Mouse (Mus musculus) intestine, postnatal 0 days (tissue): ENCODE results near the gene Prr5. TPM values are rescaled to one million over a fixed set of nuclear protein-coding genes. Genes with fewer than 3 reads are reported as not detected.

Experiments used
- ATAC-seq: fragments of 200-750 bp; cut with Nextera tagmentation; 2 replicates; pipeline ENCODE4 v1.8.0; 2017; ENCODE audit warnings: mild to moderate bottlenecking, moderate TSS enrichment, moderate library complexity
- H3K27ac ChIP-seq: fragments of 300-500 bp; sonication (generic); 2 replicates; pipeline ENCODE4 v1.5.1; 2014; ENCODE audit warnings: mild to moderate bottlenecking, low read depth, low read length, moderate library complexity
- H3K27me3 ChIP-seq: fragments of 300-500 bp; sonication (generic); replicated peaks from 2 replicates; pipeline ENCODE4 v1.6.1; 2014; ENCODE audit warnings: low read length, mixed read lengths; ENCODE audit not compliant: control insufficient read depth, insufficient read depth
- H3K36me3 ChIP-seq: fragments of 300-500 bp; sonication (generic); 2 replicates; pipeline ENCODE4 v1.6.1; 2014; ENCODE audit warnings: mild to moderate bottlenecking, moderate library complexity; ENCODE audit not compliant: control insufficient read depth, insufficient read depth
- H3K4me1 ChIP-seq: fragments of 300-500 bp; sonication (generic); replicated peaks from 2 replicates; pipeline ENCODE4 v1.6.1; 2014; ENCODE audit warnings: antibody characterized with exemption, low read length, mixed read lengths; ENCODE audit not compliant: control insufficient read depth, insufficient read depth
- H3K4me2 ChIP-seq: fragments of 300-500 bp; sonication (generic); replicated peaks from 2 replicates; pipeline ENCODE4 v1.6.1; 2014; ENCODE audit warnings: low read depth, mild to moderate bottlenecking, moderate library complexity
- H3K4me3 ChIP-seq: fragments of 300-500 bp; sonication (generic); 2 replicates; pipeline ENCODE4 v1.5.1; 2014; ENCODE audit warnings: low read depth, low read length
- H3K9ac ChIP-seq: fragments of 300-500 bp; sonication (generic); 2 replicates; pipeline ENCODE4 v1.6.1; 2014; ENCODE audit warnings: mild to moderate bottlenecking, low read depth, low read length
- H3K9me3 ChIP-seq: fragments of 300-500 bp; sonication (generic); 2 replicates; pipeline ENCODE4 v1.6.1; 2016; ENCODE audit warnings: mixed run types; ENCODE audit not compliant: control insufficient read depth
- CTCF ChIP-seq: sonication (generic); IDR thresholded peaks from 2 replicates; pipeline ENCODE4 v1.5.1; 2016; ENCODE audit warnings: low read depth, mild to moderate bottlenecking, control low read depth, antibody characterized with exemption, moderate library complexity
- WGBS: fragments of 180-500 bp; shearing (Covaris S2); extraction: QIAGEN DNeasy Blood & Tissue Kit; methylation state at CpG from one replicate; pipeline ENCODE4 v1.1.7; 2014; 5-methylcytosine and 5-hydroxymethylcytosine counted together
- polyA plus RNA-seq: library from polyadenylated mRNA; unstranded; fragments of >200 nt; fragmentation: Nextera tagmentation; extraction: Ambion mirVana; gene quantifications from 2 replicates; pipeline ENCODE4 v1.2.1, GENCODE M21; 2015

Gene Prr5
- polyA plus RNA-seq, result 68.5 and 83.0 TPM in 2 replicates

DNA sequence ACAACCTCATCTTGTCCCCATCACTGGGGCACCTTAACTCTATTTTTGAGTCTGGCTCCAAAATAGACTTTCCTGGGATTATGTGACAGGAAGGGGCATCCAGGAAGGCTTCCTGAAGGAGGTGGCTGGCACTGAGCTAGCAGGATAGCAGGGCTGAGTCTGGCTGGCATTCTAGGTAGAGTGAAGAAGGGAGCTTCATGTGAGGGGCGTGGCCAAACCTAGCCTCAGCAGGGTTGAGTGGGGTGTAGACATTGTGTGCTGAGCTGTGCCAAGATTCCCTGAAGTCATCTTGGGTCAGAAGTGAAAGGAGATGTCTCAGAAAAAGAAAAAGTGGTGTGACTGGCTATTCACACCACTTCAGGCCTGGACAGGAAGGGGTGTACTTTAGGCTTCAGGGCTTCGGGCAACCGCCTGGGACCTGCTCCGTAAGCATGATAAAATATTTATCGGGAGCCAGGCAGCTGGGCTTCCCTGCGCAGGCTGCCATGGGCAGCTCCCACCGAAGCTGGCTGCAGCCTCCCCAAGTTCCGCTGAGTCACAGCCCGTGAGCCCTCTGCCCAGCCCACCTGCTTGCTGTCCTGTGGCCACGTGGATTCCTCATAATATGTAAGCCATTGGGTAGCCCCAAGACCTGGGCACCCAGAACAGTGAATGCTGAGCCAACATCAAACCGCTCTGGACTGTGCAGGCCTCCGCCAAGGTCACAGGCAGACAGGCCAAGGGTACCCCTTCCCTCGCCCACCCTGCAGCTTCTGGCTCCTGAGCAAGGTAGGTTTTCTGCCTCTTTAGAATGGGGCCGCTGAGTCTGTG, at the start of gene Prr5:
Gene Prr5, plus strand, starts transcription at position 683 of the 810 bp plus-strand sequence.
- Histone ChIP-seq H3K4me1 (peaks cover 8% of the 10 kb centered on the region), H3K4me3 (no peak within 1 kb of the TSS), H3K9ac (no peak within 1 kb of the TSS), H3K4me2 (no peak within 1 kb of the TSS), H3K36me3 (no peaks in the 10 kb centered on the region; the same call in 1 of the 2 replicates), H3K27ac (no peak within 1 kb of the TSS), H3K27me3 (no peaks in the 10 kb centered on the region), H3K9me3 (no peaks in the 10 kb centered on the region)
- no peak for TF ChIP-seq CTCF
- ATAC-seq, result no peak
- 62% methylated on average over 14 of the region's 14 CpGs for WGBS

GRCm38 (mm10) chr15:84620028-84620427, 49.4 kb upstream of the Prr5 start:
- TF ChIP-seq CTCF, result no peak
- no peaks in the 10 kb centered on the region for H3K9me3 ChIP-seq
- H3K4me3 ChIP-seq, result no peak overlapping the region
- no peak for ATAC-seq
- WGBS, result 80% methylated on average over 3 of the region's 3 CpGs
- H3K27me3 ChIP-seq, result 0 out of 2 replicates have a peak, but pooled peaks cover 4% of the 10 kb centered on the region
- H3K4me2 ChIP-seq, result no peak overlapping the region
- peaks cover 2% of the 10 kb centered on the region; the same call in 1 of the 2 replicates for H3K4me1 ChIP-seq
- no peak overlapping the region for H3K27ac ChIP-seq
- H3K9ac ChIP-seq, result no peak overlapping the region
- H3K36me3 ChIP-seq, result no peaks in the 10 kb centered on the region

- H3K9ac ChIP-seq, result no peak overlapping the region
- no peak overlapping the region for H3K4me3 ChIP-seq
- peak; percentile 87 for ATAC-seq
- WGBS, result 28% methylated on average over 14 of the region's 14 CpGs
- peaks cover 12% of the 10 kb centered on the region for H3K4me1 ChIP-seq
- H3K27ac ChIP-seq, result peak overlapping the region; percentile 73
- peak overlapping the region; percentile 47 for H3K4me2 ChIP-seq
- no peaks in the 10 kb centered on the region for H3K36me3 ChIP-seq
- H3K9me3 ChIP-seq, result no peaks in the 10 kb centered on the region
- no peak for TF ChIP-seq CTCF
- no peaks in the 10 kb centered on the region for H3K27me3 ChIP-seq
Measured at GRCm38 (mm10) chr15:84621722-84622428, 47.5 kb upstream of the Prr5 start.

GRCm38 (mm10) chr15:84624870-84625269, 44.5 kb upstream of the Prr5 start:
- ATAC-seq, result peak; percentile 23; the same call in 1 of the 2 replicates
- no peak overlapping the region for H3K4me3 ChIP-seq
- WGBS, result 35% methylated on average over 9 of the region's 9 CpGs
- H3K9ac ChIP-seq, result no peak overlapping the region
- no peaks in the 10 kb centered on the region for H3K36me3 ChIP-seq
- no peak overlapping the region for H3K27ac ChIP-seq
- H3K27me3 ChIP-seq, result no peaks in the 10 kb centered on the region
- H3K4me2 ChIP-seq, result no peak overlapping the region
- no peaks in the 10 kb centered on the region for H3K9me3 ChIP-seq
- TF ChIP-seq CTCF, result no peak
- peaks cover 12% of the 10 kb centered on the region for H3K4me1 ChIP-seq

GRCm38 (mm10) chr15:84625712-84626414, 43.6 kb upstream of the Prr5 start:
- Histone ChIP-seq H3K27ac (no peak overlapping the region; the same call in 1 of the 2 replicates), H3K4me3 (no peak overlapping the region), H3K9me3 (no peaks in the 10 kb centered on the region), H3K4me2 (no peak overlapping the region), H3K36me3 (no peaks in the 10 kb centered on the region), H3K4me1 (peaks cover 12% of the 10 kb centered on the region), H3K9ac (no peak overlapping the region), H3K27me3 (no peaks in the 10 kb centered on the region)
- WGBS, result 38% methylated on average over 6 of the region's 6 CpGs
- ATAC-seq, result no peak; the same call in 1 of the 2 replicates
- TF ChIP-seq CTCF, result no peak

DNA sequence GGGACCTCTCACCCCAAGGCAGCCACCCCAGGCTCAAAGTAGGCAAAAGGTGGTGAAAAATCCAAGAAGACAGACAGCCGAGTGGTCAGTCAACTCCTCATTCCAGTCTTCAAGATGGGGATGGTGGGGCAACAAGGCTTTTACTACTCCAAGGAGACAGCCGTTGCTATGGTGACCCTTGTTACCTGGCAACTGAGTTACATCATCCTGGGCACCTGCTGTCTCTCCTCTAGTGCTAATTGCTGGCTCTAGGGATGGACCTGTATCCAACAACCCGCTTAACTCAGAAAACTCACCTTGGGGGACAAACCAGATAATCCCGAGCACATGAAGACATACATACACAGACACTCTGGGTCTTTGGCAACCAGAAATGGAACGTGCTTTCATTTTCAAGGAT, 42.1 kb upstream of the Prr5 start:
- no peak overlapping the region for H3K4me3 ChIP-seq
- H3K27me3 ChIP-seq, result no peaks in the 10 kb centered on the region
- no peak for TF ChIP-seq CTCF
- no peaks in the 10 kb centered on the region for H3K9me3 ChIP-seq
- H3K36me3 ChIP-seq, result no peaks in the 10 kb centered on the region
- WGBS, result 75% methylated on average over 5 of the region's 5 CpGs
- H3K4me1 ChIP-seq, result peaks cover 12% of the 10 kb centered on the region
- ATAC-seq, result no peak
- no peak overlapping the region for H3K9ac ChIP-seq
- no peak overlapping the region for H3K4me2 ChIP-seq
- no peak overlapping the region for H3K27ac ChIP-seq
